Mouse (Mus musculus) embryo, embryonic 11 days (tissue): ENCODE results near the gene C2cd4c.

Experiments
- DNase-seq: peaks from one replicate; pipeline ENCODE4 v3.0.0-alpha.2; 2015

Gene C2cd4c

DNA sequence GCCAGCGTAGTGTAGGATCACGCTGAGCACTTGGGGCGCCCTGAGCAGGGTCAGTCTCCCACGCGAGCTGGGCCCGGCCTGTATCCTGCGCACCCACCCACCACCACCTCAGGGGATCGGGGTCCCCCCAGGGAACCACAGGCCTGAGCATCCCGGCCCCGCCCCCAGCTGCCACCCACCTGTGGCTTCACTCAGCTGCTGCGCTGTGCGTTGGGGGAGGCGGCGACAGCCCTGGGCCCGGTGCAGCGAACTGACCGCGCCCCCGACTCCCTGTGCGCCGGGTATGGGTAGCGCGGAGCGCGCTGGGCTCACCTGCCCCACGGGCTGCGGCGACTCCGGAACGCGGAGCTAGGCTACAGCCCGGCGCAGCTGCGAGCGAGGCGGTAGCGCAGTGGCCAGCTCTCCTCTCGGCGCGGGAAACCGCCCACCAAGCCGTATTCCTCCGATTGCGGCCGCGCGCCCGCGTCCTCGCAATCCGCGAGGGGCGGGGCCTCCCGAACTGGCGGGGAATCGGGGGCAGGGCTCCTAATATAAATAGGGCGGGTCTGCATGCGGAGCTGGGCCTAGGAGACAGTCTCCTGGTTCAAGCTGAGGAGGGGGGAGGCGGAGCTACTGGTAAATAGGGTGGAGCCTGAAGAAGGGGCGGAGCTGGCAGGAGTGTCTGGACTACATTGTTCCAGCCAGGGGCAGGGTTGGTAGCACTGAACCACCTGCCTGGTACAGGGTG lies at the start of gene C2cd4c:
Gene C2cd4c (minus strand): TSS at position 448 of the 727 bp plus-strand sequence.
- peak; percentile 90 for DNase-seq

DNA sequence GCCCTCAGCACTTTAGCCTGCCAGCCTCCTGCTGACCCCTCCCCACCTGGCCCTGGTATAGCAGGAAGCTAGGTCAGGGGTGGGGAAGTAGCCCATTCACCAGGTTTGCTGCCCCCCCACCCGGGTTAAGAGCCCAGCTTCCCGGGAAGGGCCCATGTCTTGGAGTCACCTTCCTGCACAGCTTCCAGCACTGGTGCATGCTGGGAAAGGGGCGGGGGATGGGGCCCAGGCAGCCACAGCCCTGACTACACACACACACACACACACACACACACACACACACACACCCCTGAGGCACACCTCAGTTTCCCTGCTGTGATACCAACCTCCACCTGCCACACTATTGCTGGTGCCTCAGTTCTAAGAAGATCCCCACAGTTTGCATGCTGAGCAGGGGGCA lies 48.0 kb upstream of the C2cd4c start:
- no peak for DNase-seq

DNA sequence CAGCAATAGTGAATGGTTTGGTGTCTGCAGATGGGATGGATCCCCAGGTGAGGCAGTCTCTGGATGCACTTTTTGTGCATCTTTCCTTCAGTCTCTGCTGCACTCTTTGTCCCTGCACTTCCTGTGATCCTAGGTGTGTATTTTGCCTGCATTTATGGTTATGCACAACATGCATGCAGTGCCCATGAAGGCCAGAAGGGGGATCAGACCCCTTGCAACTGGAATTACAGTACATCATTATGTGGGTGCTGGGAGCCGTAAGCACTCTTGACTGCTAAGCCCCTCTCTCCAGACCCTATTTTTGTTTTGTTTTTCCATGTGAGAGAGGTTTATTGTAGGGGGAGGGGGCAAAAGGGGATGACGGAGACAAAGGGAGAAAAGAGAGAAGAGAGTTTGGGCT lies 46.5 kb upstream of the C2cd4c start:
- no peak for DNase-seq

DNA sequence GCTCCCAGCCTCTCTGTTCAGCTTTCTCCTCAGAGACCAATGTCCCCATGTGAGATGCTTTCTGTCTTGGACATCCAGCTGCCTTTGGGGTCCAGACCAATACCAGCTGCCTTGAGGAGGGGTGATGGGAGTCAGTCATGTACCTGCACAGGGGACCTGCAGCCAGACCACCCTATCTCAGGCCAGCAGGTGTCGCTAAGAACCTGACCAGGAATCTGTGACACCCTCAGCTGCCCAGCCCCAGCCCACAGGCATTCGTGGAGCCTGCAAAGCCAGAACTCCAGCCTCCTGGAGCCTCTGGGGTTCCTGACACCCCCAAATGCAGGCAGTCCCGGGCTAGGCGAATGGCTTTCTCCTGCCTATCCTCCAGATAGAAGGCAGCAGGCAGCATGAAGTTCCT lies 45.0 kb upstream of the C2cd4c start:
- peak; percentile 54 for DNase-seq

DNA sequence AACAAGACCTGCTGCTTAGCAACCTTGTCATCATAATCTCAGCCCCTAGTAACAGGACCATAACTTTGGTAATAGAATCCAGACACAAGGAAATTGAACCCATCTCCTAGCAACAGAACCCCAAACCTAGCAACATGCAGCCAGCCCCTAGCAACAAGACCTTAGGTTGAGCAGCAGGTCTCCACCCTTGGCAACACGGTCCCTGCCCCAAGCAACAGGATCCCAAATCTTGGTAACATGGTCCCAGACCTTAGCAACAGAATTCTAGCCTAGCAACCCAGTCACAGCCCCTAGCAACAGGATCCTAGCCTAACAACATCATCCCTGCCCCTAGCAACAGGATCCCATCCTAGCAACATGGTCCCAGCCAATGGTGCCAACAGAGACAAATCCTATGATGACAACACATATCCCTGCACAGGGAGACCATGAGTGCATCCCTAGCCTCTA lies 41.1 kb upstream of the C2cd4c start:
- DNase-seq = peak; percentile 59

DNA sequence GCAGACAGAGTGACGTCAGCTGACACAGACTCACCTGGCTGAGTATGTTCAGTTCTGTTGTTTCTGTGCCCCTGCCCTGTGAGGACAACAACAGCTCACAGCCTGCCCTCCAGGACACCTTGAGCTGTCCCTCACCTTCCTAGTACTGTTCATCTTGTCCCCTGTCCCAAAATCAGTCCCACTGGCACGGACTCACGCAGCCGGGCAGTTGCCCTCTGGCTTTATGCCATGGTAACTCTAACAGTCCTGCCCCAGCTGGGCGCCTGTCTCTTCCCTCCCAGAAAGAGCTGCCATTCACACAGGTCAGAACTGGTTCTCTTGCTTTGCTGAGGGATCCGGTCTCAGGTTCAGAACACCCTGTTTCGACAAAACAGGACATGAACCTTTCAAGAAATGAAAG lies 39.0 kb upstream of the C2cd4c start:
- DNase-seq = no peak

DNA sequence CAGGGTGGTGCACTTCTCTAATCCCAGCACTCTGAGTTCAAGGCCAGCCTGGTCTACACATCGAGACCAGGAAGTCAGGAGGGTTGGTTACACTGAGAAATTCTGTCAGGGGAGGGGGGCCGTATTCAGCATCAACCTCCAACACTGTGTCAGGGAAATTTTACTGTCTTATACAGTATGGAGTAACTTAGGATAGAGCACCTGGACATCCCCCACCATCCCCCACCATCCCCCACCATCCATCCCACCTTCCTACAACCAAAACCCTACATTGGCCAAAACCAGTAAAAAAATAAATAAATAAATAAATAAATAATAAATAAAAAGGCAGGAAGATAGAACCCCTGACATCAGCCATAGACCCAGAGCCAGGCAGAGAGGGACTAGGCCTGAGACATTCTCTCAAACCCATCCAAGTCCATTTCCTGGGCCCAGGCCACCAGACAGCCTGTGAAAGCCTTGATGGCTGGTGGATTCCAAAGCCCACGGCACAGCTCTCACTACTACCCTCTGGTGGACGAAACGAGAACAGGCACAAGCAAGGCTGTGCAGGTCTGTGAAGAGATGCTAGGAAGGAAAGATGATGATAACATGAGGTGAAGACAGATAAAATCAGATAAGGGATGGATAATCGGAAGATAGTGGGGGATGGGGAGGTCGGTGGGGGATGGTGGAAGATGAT lies 35.4 kb upstream of the C2cd4c start:
- peak; percentile 83 for DNase-seq

DNA sequence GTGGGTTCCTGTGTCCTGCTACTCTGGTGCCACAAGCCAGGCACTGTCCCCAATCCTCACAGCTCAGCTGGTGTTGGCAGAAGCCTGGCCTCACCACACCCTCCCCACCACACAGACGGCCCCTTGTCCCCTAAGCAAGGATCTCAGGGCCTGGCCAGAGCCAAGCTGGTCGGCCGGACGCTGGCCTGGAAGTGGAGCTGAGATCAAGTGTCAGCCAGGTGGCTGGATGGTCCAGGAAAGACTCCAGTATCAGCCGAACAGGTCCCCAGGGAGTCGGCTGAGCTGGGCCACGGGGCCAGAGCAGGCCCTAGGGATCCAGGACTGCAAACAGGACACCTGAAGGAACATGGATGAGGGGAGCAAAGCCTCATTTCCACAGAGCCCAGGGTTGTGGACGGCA lies 31.9 kb upstream of the C2cd4c start, which contains the start of gene Odf3l2:
Gene Odf3l2 (minus strand): TSS at position 28 of the 400 bp plus-strand sequence.
- DNase-seq = no peak

DNA sequence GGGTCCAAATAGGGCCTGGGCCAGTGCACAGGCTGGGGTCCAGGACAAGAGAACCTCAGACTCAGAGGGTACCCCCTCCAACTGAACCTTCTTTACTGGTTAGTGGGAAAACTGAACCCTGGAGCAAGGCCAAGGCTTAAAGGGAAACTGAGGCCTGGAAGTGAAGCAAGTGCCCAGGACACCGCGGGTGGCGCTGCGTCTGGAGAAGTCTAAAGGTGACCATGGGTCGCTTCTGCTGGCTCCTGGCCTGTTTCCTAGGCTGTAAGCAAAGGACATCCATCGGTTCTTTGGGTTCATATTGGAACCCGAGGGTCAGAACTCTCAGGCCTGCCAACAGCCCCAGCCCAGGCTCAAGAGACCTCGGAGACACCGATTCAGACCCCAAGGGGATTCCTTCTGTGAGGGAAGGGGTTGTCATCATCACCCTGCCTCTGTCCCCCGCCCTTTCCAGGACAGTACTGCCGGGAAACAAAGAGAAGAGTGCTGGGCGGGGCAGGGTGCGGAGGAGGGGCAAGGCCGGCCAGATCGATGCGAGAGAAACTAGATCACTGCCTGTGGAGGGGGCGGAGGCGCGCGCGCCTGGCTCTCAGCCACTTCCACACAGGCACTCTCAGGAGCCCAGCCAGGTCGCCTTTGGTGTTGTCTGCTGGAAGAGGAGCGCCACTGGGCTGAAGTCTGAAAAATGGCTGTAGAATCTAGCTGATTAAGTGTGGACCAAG lies 24.8 kb upstream of the C2cd4c start:
- DNase-seq = peak; percentile 77

DNA sequence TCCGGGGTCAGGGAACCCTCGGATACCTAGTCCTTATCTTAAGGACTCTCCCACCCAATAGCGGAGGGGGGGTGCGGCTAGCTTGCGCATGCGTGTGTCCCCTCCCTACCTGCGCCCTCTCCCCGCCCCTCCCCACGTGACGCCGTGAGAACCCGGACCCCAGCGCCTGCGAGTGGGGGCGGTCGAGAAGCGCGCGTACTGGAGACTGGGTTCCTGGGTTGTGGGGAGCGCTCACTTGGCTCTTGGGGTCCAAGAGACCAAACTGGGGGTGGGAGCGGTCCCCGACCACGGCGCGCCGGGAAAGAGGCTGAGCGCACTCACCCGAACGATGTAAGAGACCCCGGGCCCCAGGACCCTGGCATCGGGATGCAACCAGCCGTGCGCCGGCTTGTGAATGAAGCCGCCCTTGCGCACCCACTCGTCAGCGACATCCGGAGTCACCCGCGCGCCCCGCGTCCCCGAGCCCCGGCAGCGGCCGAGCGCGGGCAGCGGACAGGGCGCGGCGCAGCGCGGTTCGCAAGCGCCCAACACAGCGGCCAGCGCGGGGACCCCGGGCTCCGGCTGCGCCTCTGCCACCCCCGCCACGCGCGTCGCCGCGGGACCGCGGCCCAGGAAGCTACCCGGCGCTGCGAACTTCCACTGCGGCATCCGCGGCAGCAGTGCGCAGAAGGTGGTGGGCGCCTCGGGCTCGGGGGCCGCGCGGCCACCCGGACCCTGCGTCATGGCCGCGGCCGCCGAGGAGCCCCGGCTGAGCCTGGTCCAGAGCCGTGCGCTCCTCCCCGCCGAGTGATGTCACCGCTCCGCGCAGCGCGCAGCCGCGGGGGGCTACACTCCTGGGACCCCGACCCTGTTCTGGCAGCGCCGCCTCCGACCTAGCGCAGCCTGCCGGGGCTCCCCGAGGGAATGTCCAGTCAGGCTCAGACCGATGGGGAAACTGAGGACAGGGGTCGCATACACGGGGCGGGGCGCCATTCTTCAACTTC lies 23.6 kb upstream of the C2cd4c start, which contains the start of gene Shc2:
Gene Shc2 (minus strand): TSS at position 791 of the 983 bp plus-strand sequence.
- DNase-seq = peak; percentile 86

DNA sequence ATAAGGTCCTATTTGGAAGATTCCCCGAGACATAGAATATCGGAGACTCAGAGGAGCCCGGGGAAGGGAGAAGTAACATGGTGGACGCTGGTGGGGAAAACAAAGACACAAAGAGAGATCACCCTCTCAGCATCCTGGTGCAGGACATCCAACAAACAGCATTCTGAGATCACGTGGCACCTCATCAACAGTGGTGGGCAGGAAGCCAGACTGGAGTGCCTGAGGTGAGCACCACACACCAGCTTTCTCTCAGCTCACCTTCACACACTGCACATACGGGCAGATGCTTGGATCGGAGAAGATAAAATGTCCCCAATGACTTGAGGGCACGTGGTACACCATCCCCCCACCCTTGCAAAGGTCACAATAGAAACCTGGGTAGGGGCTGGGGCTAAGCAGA lies 22.5 kb upstream of the C2cd4c start:
- DNase-seq = no peak

DNA sequence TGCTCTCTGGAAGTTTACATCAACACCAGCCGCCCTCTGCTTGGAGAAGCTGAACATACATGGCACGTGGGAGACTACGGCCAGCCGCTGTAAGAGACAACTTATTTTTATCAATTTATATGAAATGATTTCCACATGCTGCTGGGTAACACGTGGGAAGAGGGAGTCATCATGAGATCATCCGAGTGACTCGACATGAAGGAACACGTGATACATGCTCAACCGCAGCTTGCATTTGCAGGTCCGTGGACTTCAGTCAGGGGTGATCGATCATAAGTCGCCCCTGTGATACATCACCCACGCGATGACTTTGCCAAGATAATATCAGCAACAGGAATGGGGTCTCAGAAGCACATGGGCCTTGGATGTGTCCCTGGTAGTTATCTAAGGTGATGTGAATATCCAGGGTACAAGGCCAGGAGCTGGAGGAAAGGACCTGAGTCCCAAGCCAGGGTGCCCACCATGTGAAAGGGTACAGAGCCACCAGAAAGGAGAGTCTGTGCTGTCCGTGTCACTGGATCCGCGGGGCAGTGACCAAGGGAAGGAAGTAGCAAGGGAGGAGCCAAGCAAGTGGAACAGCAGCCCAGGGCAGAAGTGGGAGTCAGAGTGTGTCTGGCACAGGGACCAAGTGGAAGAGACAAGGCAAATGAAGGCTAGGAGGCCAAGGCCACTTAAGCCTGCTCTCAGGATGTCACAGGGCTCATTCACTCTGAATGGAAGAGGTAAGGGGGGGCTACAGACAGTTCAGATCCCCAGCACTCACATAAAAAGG lies 19.4 kb upstream of the C2cd4c start:
- no peak for DNase-seq

DNA sequence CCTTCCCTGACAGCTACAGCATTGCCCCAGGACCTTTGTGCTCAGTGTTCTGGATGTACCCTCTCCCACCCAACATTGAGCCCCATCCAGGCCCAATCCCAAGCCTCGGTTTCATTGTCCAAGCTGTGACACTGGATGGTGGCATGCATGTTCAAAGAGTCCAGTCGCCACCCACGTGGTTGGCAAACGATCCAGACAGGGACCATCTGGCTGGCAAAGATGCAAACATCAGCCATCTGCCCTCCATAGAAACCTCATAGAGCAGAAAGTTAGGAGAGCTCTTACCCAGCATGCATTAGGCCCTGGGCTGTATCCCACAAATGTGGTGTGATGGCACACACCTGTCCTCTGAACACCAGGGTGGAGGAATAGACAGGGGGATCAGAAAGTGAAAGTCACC lies 17.6 kb upstream of the C2cd4c start:
- no peak for DNase-seq

DNA sequence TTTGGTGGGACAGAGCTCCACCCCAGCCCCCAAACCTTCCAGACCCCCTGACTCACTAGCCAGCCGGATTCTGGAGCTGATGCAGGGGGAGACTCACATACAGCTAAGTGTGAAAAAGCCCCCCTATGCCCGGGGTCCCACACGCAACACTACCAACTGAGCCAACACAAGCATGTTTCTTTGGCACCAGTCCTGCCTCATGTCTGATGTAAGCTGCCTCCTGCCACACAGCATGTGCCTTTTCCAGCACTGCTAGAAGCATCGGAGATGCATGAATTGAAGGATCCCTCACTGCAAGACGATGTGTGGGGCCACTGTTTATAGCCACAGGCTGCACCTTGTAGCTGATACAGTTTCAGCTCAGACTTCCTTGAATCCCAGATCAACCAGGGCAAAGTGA lies 14.6 kb upstream of the C2cd4c start:
- no peak for DNase-seq

DNA sequence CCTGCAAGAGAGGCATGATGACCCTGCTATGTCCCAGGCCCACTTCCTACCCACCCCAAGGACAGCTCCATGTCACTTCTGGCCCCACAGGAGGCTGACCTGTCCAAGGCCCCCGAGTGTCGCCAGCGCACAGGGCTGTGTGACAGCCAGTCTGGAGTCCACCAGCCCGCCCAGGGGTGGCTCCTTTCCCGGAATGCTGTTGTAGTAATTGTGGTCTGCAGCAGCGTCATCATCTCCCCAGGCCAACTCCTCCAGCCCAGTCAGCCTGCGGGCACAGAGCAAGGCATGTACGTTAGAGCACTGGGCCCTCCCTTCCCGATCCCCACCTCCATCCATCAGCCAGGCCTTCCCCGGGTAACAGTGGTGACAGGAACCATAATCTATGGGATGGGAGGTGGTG lies 12.3 kb upstream of the C2cd4c start:
- DNase-seq = no peak

DNA sequence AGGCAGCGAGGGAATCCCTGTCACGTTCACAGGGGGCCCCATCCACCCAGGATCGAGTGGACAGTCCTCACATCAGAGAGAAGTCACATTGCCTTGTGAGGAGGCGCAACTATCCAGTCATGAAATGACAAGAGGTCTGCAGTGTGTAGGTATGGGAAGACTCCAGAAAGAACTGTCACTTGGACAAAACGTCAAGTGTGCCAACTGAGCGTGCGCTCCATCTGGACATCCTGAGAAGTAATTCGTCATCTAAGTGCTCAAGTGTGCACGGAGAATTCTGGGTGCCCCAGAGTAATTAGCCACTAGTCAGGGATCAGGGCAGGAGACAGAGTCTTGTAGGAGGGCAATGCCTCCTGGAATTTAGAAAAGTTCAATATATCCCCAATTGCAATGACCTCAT lies 11.6 kb upstream of the C2cd4c start:
- DNase-seq = no peak

DNA sequence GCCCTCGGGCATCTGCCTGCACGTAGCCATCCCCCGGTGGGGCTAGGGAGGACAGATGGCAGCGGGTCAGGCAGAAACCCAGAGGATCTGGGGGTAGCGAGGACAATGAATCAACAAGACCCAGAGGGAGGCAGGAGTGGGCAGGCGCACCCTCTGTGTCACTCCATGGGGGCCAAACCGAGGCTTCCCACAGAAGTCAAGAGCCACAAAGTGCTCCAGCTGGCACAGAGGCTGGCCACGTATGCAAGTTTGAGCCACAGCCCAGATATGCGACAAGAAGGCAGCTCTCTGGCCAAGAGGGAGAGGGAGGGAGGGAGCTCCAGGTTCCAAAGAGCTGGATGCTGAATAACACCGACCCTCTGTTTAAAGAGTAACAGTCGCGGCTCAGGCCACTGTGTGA lies 10.1 kb upstream of the C2cd4c start:
- DNase-seq = no peak

DNA sequence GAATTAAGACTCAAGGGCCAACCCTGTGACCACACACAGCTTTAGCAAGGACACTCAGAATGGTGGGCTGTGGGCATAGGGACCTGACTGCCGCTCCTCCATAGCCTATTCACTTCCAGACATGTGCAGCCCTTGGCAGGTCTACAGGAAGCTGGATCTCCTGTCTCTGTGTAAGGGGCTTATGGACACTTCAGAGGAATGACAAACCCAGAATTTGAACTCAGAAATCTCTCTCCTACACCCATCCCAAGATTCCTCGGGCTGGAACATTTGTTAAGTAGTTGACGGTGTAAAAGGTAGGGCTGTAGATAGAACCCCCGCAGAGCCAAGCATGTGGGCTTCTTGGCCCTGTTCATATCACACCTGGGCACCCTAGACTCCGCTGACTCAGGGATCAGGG lies 2.6 kb upstream of the C2cd4c start:
- no peak for DNase-seq

DNA sequence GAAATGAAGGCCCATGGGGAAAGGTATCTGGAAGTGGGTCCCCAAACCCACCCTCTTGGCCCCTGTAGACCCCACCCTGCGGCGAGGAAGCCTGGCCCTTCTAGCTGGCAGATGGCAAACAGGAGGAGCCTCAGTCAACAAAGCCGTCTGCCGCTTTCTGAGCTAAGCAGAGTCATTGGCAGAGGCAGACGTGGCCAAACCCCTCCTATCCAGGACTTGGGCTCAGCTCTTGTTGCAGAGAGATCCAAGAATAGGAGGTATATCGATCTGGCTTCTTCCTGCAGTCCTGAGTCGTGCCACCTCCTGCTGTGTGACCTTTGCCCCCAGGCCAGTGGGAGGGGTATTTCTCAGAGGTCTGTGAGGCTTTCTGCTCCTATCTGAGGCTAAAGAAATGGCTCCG lies 2.0 kb upstream of the C2cd4c start:
- no peak for DNase-seq

DNA sequence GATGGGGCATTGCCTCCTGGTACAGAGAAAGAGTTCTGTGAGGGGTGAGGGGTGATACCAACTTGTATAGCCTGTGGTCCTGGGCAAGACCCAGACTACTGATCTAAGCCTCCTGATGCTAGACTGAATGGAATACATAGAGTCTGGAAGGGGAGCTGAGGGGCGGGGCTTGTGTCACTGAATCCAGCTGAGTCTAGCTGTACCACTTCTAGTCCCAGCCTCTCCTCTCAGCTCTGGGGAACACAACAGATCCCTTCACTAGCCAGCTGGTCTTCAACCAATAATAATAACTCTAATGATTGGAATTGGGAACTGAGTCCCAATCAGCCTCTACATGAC lies 449 bp upstream of the C2cd4c start:
- DNase-seq = no peak

DNA sequence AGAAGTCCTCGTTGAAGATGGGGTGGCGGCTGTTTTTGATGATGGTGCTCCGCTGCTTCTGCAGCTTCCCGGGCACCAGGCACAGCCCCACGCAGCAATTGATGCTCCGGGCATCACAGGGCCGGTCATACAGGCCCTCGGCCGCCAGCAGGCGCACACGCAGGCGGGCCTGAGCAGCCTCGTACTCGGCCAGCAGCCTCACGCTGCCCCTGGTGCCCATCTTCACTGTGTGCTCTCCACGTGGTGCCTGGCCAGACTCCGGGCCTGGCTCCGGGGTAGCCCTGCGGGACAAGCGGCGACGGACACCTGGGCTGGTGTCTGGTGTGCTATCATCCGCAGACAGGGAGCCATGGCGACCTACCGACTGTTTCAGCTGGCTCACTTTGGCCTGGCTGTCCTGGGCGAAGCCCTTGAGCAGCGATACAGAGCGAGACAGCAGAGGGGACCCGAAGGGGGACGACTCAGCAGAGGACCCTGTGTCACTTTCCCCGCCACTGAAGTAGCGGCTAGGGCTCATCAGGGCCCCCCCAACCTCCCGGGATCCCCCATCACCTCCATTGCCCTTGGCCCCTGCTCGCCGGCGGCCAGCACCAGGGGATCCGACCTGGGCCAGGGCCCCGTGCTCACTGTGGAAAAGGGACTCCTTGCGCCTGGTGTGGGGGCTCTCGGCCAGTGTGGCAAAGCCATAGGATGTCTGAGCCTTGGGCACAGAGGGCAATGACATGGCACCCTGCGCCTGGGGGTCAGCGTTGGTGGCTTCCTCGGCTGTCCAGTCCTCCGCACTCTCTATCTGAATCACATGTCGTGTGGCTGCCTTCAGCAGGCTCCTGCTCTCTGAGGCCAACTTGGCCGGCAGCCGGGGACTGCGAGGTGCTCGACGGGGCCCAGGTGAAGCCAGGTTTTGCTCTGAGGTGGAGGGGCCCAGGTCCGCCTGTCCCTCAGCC lies 1.4 kb downstream of the C2cd4c start:
- peak; percentile 78 for DNase-seq
